Mouse (Mus musculus) embryonic facial prominence, embryonic 12.5 days (tissue): ENCODE data around the gene Klhl3. TPM values are rescaled to one million over a fixed set of nuclear protein-coding genes. Genes with fewer than 3 reads are reported as not detected.
A peak's percentile ranks its signal among the peaks of the same experiment; 100 is the strongest.

Source experiments
- ATAC-seq: fragments of 200-750 bp; cut with Nextera tagmentation; 2 replicates; pipeline ENCODE4 v1.8.0; 2017; ENCODE audit not compliant: insufficient number of reproducible peaks, insufficient read depth, low FRiP score, low TSS enrichment
- H3K27ac ChIP-seq: fragments of 300-500 bp; sonication (generic); 2 replicates; pipeline ENCODE4 v1.5.1; 2016; ENCODE audit warnings: mild to moderate bottlenecking
- H3K27me3 ChIP-seq: fragments of 300-500 bp; sonication (generic); 2 replicates; pipeline ENCODE4 v1.6.1; 2016; ENCODE audit warnings: mild to moderate bottlenecking, moderate library complexity
- H3K36me3 ChIP-seq: fragments of 300-500 bp; sonication (generic); 2 replicates; pipeline ENCODE4 v1.6.1; 2016; ENCODE audit warnings: mild to moderate bottlenecking
- H3K4me1 ChIP-seq: fragments of 300-500 bp; sonication (generic); 2 replicates; pipeline ENCODE4 v1.6.1; 2016
- H3K4me2 ChIP-seq: fragments of 300-500 bp; sonication (generic); replicated peaks from 2 replicates; pipeline ENCODE4 v1.6.1; 2016; ENCODE audit warnings: mild to moderate bottlenecking, moderate library complexity
- H3K4me3 ChIP-seq: fragments of 300-500 bp; sonication (generic); 2 replicates; pipeline ENCODE4 v1.5.1; 2016; ENCODE audit warnings: mild to moderate bottlenecking
- H3K9ac ChIP-seq: fragments of 300-500 bp; sonication (generic); 2 replicates; pipeline ENCODE4 v1.6.1; 2016; ENCODE audit warnings: mild to moderate bottlenecking, moderate library complexity
- H3K9me3 ChIP-seq: fragments of 300-500 bp; sonication (generic); 2 replicates; pipeline ENCODE4 v1.6.1; 2016; ENCODE audit warnings: mild to moderate bottlenecking, moderate library complexity
- WGBS: fragments of 180-500 bp; shearing (Covaris S2); methylation state at CpG from one replicate; pipeline ENCODE4 v1.1.7; 2016; 5-methylcytosine and 5-hydroxymethylcytosine counted together
- polyA plus RNA-seq: library from polyadenylated mRNA; unstranded; fragments of >200 nt; fragmentation: Nextera tagmentation; extraction: Ambion mirVana; gene quantifications from 2 replicates; pipeline ENCODE4 v1.2.1, GENCODE M21; 2016

Gene Klhl3
- polyA plus RNA-seq, 1 experiment from 2014 or later = 2.9 TPM

DNA sequence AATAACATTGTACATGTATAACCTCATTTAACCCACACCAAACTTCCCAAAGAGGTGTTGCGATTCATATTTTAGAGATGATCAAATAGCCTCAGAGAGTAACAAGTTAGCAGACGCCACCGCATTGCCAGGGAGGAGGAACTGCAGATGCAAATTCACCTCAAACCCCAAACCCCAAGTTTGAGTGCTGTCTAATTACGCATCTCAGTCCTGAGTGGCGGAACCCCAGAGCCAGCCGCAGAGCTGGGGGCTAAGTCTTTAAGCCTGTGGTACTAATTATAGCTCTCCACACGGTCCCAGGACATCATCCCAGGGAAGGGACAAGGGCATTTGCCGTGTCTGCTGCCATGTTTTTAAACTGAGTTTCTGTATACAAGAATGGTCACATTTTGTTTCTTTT, 75.9 kb downstream of the Klhl3 start:
- WGBS = 67% methylated on average over 8 of the region's 8 CpGs

DNA sequence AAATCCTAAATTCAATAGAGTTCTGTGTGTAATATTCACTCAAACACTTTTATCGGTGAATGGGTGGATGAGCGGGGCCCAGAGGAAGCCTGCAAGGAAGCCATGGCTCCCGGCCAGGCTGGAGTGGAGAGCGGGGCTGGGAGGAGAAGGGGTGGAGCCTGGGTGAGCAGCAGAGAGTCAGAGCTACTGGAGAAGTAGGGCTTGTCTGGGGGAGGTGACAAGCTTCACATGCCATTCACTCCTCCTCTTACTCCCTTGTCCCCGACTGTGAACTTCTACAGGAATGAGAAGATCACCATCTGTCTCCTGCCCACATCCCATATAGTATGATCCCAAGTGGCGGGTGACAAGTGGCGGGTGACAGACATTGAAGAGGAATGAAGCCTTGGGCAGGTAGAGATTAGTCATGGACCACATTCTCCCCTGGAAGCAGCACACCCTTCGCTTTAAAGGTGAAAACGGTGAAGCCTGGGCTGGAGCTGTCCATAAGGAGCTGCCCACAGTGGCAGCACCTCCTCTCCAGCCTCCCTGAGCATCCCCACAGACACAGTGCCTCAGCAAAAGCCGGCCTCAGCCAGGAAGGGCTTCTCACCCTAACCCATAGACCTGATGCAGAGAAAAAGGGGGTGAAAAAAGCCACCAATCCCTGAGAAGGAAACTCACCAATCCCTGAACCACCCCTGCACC, 77.8 kb downstream of the Klhl3 start:
- no peak overlapping the region for H3K9ac ChIP-seq
- H3K4me3 ChIP-seq = no peak overlapping the region
- 69% methylated on average over 10 of the region's 10 CpGs for WGBS

More for the DNA sequence above, 75.9 kb downstream of the Klhl3 start:
- H3K4me1 ChIP-seq = no peaks in the 10 kb centered on the region
- no peak for ATAC-seq
- H3K4me3 ChIP-seq = no peak overlapping the region
- no peaks in the 10 kb centered on the region for H3K27me3 ChIP-seq
- H3K36me3 ChIP-seq = no peaks in the 10 kb centered on the region
- H3K4me2 ChIP-seq = no peak overlapping the region
- no peaks in the 10 kb centered on the region for H3K9me3 ChIP-seq
- no peak overlapping the region for H3K27ac ChIP-seq
- H3K9ac ChIP-seq = no peak overlapping the region

DNA sequence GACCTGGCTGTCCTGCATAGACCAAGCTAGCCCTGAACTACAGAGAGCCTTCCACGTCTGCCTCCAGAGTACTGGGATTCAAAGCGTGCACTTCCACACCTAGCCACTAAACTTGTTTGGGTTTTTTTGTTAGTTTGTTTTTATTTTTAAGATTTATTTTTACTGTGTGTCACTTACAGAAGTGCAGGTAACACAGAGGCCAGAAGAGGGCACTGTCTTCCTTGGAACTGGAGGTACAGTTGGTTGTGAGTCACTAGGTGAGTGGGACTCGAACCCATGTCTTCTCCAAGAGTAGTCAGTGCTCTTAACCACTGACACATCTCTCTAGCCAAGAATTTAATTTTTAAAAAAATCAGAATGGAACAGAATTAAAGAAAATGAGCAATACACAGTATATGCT, 78.4 kb downstream of the Klhl3 start:
- H3K4me1 ChIP-seq = no peaks in the 10 kb centered on the region
- H3K9ac ChIP-seq = no peak overlapping the region
- no peak overlapping the region for H3K4me2 ChIP-seq
- no peaks in the 10 kb centered on the region for H3K36me3 ChIP-seq
- H3K4me3 ChIP-seq = no peak overlapping the region
- 94% methylated on average over 3 of the region's 3 CpGs for WGBS
- H3K9me3 ChIP-seq = no peaks in the 10 kb centered on the region
- H3K27ac ChIP-seq = no peak overlapping the region
- no peak for ATAC-seq
- H3K27me3 ChIP-seq = no peaks in the 10 kb centered on the region

More for the DNA sequence above, 77.8 kb downstream of the Klhl3 start:
- Histone ChIP-seq H3K4me1 (no peaks in the 10 kb centered on the region), H3K27me3 (no peaks in the 10 kb centered on the region), H3K36me3 (no peaks in the 10 kb centered on the region), H3K4me2 (no peak overlapping the region), H3K9me3 (no peaks in the 10 kb centered on the region), H3K27ac (no peak overlapping the region)
- ATAC-seq = no peak

DNA sequence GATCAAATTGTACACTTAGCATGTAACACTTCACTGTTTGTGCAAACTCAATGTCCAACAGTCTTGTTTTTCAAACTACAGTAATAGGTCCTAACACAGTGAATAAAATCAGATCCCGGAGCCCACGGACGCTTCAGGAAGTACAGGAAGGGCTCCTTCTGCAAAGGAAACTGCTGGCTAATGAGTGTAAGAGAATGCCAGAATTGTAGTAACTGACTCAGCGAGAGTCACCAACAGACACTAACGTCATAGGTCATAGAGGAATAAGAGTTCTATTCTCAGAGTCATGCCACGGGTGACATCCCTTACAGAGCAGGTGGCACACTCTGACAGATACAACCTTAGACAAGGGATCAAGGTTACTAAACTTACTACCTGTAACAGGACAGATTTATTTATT, 78.9 kb downstream of the Klhl3 start:
- H3K9ac ChIP-seq = no peak overlapping the region
- no peak overlapping the region for H3K4me3 ChIP-seq
- H3K36me3 ChIP-seq = no peaks in the 10 kb centered on the region
- no peak for ATAC-seq
- no peaks in the 10 kb centered on the region for H3K27me3 ChIP-seq
- no peak overlapping the region for H3K27ac ChIP-seq
- no peaks in the 10 kb centered on the region for H3K9me3 ChIP-seq
- 76% methylated on average over 6 of the region's 6 CpGs for WGBS
- no peak overlapping the region for H3K4me2 ChIP-seq
- H3K4me1 ChIP-seq = no peaks in the 10 kb centered on the region

DNA sequence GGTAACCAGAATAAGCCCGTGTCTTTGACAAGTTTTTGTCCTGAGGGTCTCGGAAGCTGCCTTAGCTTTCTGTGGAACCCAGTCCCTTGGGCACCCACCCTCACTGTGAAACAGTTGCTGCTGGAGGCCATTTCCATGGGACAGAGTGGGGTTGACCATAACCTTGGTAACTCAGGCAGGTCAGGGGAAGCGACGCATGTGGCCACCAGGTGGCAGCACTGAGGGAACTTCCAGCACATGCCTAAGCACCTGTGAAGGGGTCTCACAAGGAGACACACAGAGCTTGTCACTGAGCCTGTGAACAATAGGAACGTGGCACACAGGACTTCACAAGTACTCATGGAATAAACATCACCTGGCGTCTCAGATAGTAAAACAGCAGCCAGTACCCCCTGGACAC, 81.6 kb downstream of the Klhl3 start:
- Histone ChIP-seq H3K36me3 (no peaks in the 10 kb centered on the region), H3K27me3 (no peaks in the 10 kb centered on the region), H3K4me1 (no peaks in the 10 kb centered on the region), H3K9ac (no peak overlapping the region), H3K27ac (no peak overlapping the region), H3K4me2 (no peak overlapping the region), H3K9me3 (no peaks in the 10 kb centered on the region), H3K4me3 (no peak overlapping the region)
- 0 out of 2 replicates have a peak, but pooled peaks have one; percentile 52 for ATAC-seq
- 49% methylated on average over 6 of the region's 6 CpGs for WGBS

DNA sequence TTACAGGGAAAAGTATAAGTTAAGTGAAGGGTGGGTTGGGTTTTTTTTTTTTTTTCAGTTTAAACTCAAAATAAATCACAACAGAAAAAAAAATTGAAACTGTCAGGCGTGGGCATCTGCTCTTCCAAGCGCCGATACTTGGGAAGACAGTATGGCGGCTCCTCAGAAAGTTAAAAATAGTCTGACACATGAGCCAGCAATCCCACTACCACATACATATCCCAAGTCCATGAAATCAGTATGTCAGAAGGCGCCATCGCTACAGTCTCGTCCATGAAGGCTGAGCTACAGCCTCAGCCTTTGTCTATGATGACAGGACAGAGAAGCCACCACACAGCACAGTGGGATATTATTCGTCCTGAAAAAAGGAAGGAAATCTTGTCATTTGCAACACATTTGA, 86.3 kb downstream of the Klhl3 start:
- no peaks in the 10 kb centered on the region for H3K9me3 ChIP-seq
- H3K4me3 ChIP-seq = no peak overlapping the region
- no peak overlapping the region for H3K27ac ChIP-seq
- ATAC-seq = no peak
- WGBS = 81% methylated on average over 8 of the region's 8 CpGs
- H3K4me2 ChIP-seq = no peak overlapping the region
- H3K27me3 ChIP-seq = no peaks in the 10 kb centered on the region
- no peak overlapping the region for H3K9ac ChIP-seq
- H3K4me1 ChIP-seq = no peaks in the 10 kb centered on the region
- H3K36me3 ChIP-seq = no peaks in the 10 kb centered on the region

DNA sequence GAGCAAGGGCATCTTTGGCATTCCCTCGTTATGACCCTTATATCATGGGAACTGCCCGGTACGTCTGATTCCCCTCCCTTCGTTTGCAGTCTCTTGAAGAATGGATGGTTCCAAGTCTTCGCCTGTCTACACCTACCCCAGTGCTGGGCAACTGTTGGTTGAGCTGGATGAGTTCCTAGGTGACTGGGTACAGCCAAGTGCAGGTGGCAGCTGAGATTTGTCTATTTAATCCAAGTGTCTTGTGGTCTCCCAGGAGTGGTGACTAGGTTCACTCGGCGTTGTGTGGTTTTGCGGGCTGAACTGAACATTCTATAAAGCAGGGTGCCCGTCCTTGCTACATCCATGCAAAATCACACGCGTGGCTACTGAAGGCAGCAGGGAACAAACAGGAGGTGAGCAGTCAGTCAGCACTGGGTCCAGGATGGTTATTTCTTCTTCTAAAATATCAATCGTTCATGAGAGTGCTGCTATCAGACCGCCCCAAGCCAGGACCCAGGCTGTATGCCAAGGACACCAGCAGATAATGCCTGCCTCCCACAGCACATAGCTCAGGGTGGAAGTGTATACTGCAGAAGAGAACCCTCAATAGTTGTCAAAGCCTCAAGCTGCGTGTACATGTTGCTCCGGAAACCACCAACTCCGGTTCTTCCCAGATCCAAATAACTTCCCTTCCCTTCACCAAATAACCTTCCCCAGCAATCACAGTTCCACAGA, 87.5 kb downstream of the Klhl3 start:
- Histone ChIP-seq H3K9me3 (no peaks in the 10 kb centered on the region), H3K4me3 (no peak overlapping the region), H3K4me1 (no peaks in the 10 kb centered on the region), H3K9ac (no peak overlapping the region), H3K4me2 (no peak overlapping the region), H3K27ac (no peak overlapping the region), H3K27me3 (no peaks in the 10 kb centered on the region), H3K36me3 (no peaks in the 10 kb centered on the region)
- 91% methylated on average over 16 of the region's 16 CpGs for WGBS
- ATAC-seq = no peak

DNA sequence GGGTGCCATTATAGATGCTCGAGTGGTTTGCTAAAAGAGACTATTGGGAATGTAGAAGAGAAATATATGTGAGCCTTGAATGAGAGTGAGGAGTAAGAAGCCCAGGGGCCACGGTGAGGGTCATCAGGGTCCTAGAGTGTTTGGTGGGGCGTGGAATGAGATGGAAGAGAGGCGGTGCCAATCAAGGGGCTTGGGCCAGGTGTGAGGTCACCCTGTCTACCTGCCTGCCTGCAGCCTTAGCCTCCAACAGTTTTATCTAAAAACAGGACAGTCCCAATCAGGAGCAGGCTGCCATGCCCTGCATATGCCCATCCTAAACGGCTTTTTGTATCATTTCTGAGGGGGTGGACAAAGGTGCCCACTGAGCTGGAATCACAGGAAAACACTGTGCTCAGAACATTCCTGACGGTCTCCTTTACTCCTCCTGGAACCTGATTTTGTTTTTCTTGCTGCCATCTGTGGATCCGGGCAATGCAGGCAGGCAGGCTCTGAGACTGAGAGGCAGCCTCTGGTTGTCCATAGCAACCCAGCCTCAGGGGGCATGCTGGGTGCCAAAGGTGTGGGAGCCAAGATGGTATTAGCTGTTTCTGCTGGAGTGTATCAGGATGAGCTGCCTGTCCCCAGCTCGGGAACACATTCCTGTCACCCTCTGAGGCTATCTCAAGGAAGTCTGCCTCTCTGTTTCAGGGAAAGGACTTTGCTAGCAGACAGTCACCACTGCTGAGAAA, 89.5 kb downstream of the Klhl3 start:
- 65% methylated on average over 8 of the region's 8 CpGs for WGBS
- ATAC-seq = no peak
- H3K4me3 ChIP-seq = no peak overlapping the region
- H3K9ac ChIP-seq = no peak overlapping the region
- no peak overlapping the region for H3K4me2 ChIP-seq
- H3K27ac ChIP-seq = no peak overlapping the region
- H3K36me3 ChIP-seq = 0 out of 2 replicates have a peak, but pooled peaks cover under 1% of the 10 kb centered on the region
- no peaks in the 10 kb centered on the region for H3K27me3 ChIP-seq
- H3K9me3 ChIP-seq = no peaks in the 10 kb centered on the region
- no peaks in the 10 kb centered on the region for H3K4me1 ChIP-seq

DNA sequence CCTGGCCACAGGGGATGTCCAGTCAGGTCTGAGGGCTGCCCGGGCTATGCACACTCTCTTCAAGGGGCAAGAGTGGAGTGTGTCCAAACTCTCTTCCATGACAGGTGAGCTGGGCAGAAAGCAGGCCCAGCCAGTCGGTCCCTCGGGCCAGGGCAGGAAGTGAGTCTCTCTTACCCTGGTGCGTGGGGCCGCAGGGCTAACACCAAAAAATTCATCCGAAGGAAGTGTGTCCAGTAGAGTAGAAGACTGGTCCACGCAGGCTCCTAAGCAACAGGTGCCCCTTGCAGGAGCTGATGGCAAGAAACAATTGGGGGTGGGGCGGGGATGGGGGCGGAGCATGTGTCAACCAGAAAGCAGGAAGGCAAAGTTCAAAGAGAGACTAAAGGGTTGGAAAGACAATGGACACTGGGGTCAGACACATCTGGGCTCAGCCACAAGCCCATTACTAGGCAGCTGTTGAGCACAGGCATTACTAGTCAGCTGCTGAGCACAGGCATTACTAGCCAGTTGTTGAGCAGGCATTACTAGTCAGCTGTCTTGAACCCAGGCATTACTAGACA, 90.3 kb downstream of the Klhl3 start:
- Histone ChIP-seq H3K27ac (no peak overlapping the region), H3K36me3 (0 out of 2 replicates have a peak, but pooled peaks cover 5% of the 10 kb centered on the region), H3K4me1 (no peaks in the 10 kb centered on the region), H3K27me3 (no peaks in the 10 kb centered on the region), H3K4me3 (no peak overlapping the region), H3K4me2 (no peak overlapping the region), H3K9ac (no peak overlapping the region), H3K9me3 (no peaks in the 10 kb centered on the region)
- no peak for ATAC-seq
- 76% methylated on average over 9 of the region's 9 CpGs for WGBS

DNA sequence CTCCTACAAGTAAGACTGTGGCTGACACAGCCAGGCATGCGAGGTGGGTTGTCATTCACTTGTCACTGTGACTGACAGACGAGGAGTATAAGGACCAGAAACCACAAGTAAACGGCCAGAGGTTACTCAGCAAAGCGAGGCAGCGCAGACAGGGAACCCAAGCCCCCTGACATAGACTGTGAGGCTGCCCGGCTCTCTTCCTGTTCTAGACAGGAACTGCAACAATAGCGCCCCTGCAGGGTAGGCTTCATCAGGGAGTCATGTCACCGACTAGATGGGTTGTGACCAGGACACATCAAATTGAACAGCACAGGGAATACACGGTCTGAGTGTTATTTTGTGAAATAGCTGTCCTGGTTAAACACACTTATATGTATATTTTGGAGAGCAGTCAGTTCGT, 93.0 kb downstream of the Klhl3 start:
- Histone ChIP-seq H3K4me2 (no peak overlapping the region), H3K4me1 (no peaks in the 10 kb centered on the region), H3K9me3 (no peaks in the 10 kb centered on the region), H3K36me3 (0 out of 2 replicates have a peak, but pooled peaks cover 7% of the 10 kb centered on the region), H3K9ac (no peak overlapping the region), H3K4me3 (no peak overlapping the region), H3K27ac (no peak overlapping the region), H3K27me3 (no peaks in the 10 kb centered on the region)
- WGBS = 76% methylated on average over 10 of the region's 10 CpGs
- ATAC-seq = no peak

DNA sequence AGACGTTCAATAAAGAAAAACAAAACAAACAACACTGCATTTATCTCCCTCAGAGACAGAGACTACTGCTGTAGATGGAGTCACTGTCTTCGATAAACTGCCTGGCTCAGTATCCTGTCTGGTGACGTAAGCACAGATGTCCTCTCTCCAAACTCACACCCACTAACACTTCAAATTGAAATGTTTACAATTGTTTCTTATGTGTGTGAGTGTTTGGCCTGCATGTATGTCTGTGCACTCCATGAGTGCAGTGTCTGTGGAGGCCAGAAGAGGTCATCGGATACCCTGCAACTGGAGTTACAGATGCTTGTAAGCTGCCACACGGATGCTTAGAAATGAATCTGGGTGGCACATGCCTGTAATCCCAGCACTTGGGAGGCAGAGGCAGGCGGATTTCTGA, 96.1 kb downstream of the Klhl3 start:
- H3K9ac ChIP-seq = no peak overlapping the region
- ATAC-seq = no peak
- H3K27me3 ChIP-seq = no peaks in the 10 kb centered on the region
- no peak overlapping the region for H3K27ac ChIP-seq
- H3K9me3 ChIP-seq = no peaks in the 10 kb centered on the region
- no peak overlapping the region for H3K4me2 ChIP-seq
- no peaks in the 10 kb centered on the region for H3K4me1 ChIP-seq
- 75% methylated on average over 6 of the region's 6 CpGs for WGBS
- H3K4me3 ChIP-seq = no peak overlapping the region
- H3K36me3 ChIP-seq = 0 out of 2 replicates have a peak, but pooled peaks cover 7% of the 10 kb centered on the region
